Mouse (Mus musculus) right cerebral cortex, postnatal 4 days (tissue): ENCODE results near the gene Aqp6.

Experiments used
- DNase-seq: peaks from one replicate; pipeline ENCODE4 v3.0.0-alpha.2; 2022

The Aqp6 gene

GRCm38 (mm10) chr15:99649067-99649761 lies 48.0 kb downstream of the Aqp6 start:
- no peak for DNase-seq

DNA sequence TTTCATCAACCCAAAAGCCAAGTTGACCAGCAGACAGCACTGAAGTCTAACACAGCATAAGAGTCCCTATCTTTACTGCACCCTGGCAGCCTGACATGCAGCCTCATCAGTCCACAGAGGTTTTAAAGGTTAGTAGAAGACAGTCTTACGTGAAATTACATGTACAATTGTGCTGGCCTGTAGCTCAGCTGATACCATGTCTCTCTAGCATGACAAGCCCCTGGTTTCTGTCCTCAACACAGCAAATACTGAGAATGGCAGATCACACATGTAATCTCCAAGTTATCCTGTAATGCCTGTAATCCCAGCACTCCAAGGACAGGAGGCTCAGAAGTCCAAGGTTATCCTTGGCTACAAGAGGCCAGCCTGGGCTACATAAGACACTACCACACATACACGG lies 49.1 kb downstream of the Aqp6 start:
- no peak for DNase-seq

DNA sequence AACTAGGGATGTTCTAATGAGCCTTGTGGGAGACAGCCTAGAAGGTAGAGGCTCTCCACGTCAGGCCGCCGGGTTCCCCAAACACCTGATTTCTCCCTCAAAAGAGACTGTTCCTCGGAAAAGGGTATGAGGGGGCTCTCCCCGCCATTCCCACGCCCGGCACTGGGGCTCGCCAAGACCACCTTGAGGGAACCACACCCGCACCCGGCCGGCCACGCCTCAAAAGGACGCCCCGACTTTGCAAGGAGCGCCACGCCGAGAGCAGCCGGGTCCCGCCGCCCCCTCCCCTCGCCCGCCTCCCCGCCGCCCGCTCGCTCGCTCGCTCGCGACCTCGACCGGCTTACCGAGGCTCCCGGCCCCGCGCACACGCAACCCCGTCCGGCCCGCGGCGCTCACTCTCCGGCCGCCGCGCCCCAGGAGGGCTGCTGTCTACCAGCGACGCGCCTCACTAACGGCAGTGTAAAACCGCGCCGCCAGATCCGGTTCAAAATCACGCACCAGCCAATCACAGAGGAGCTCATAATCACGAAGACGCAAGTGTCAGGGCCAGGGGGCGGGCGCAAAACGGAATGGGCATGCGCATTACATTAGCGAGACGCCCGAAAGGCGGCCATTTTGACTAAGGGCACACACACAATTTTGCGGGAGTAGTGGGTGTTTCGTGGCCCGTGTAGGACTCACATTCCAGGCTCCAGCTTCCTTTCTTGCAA lies 50.1 kb downstream of the Aqp6 start, which contains the start of gene Racgap1:
Racgap1 (minus strand) TSS at position 494 of the 710 bp plus-strand sequence.
- DNase-seq, result peak; percentile 94

DNA sequence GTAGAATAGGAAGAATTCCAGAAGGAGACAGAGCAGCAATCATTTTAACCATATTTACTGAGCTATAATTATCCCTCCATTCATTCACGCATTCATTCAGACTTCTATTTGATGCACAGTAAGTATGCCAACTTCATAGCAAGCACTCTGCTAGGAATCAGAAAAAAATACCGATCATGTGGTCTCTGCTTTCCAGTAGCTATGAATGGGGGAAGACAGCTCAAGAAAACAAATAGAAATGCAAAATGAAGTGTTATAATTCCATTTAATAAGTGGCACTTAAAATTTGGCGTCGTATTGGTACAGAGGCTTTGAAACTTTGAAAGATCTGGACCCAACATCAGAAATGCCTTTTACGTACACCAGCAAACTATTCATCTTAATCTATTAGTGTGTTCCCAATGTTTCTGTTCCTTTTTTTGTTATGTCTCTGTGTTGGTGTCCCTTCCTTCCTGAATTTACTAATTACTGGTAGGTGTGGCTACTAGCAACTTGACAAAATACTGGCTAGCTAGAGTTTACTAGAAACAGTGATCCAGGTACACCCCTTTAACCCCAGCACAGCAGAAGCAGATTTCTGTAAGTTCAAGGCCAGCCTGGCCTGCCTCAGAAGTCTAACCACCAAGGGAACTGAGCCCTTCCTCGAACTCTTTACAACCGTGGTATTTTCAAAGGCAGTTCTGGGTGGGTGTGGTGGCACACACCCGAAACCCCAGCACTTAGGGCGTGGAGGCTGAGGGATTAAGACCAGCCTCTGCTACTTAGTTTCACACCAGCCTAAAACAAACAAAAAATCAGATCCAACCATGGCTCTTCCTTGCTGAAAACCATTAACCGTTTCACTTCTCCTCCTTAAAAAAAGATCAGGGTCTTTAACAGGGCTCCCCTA lies 51.0 kb downstream of the Aqp6 start:
- no peak for DNase-seq

- no peak for DNase-seq
Measured at GRCm38 (mm10) chr15:99653291-99653690, 52.1 kb downstream of the Aqp6 start.

DNA sequence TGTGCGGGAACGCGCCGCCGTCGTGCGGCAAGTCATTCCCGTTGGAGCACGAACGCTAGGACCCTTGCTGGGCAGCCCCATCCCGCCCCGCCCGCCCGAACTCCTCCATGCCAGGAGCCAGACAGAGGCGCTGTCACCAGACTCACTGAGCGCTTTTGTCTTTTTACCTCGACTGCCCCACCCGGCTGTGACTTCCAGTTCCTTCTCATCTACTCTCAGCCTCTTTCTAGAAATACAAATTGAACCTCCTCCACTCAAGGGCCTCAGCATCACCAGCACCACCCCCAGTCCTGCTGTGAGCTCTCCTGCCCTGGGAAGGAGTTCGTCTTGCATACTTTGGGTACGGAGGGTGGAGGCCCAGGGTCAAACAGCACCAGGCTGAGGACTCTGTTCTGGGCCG lies 52.7 kb downstream of the Aqp6 start:
- DNase-seq, result no peak
